Mouse (Mus musculus) heart, embryonic 16.5 days (tissue): ENCODE results near the gene Pfdn2. TPM values are rescaled to one million over a fixed set of nuclear protein-coding genes. Genes with fewer than 3 reads are reported as not detected.
A peak's percentile ranks its signal among the peaks of the same experiment; 100 is the strongest.

Source experiments
- ATAC-seq: fragments of 200-750 bp; cut with Nextera tagmentation; replicated peaks from 2 replicates; pipeline ENCODE4 v1.8.0; 2017; ENCODE audit warnings: moderate number of reproducible peaks; ENCODE audit not compliant: insufficient read depth, low FRiP score; ENCODE audit errors: extremely low read depth
- H3K27ac ChIP-seq: fragments of 300-500 bp; sonication (generic); 2 replicates; pipeline ENCODE4 v1.5.1; 2014; ENCODE audit warnings: mild to moderate bottlenecking, low read length, control low read depth, moderate library complexity
- H3K27me3 ChIP-seq: fragments of 300-500 bp; sonication (generic); 2 replicates; pipeline ENCODE4 v1.6.1; 2014; ENCODE audit warnings: low read length, mixed read lengths; ENCODE audit not compliant: control insufficient read depth, insufficient read depth
- H3K36me3 ChIP-seq: fragments of 300-500 bp; sonication (generic); 2 replicates; pipeline ENCODE4 v1.6.1; 2014; ENCODE audit not compliant: control insufficient read depth, insufficient read depth
- H3K4me1 ChIP-seq: fragments of 300-500 bp; sonication (generic); 2 replicates; pipeline ENCODE4 v1.6.1; 2014; ENCODE audit warnings: low read length, mixed read lengths; ENCODE audit not compliant: control insufficient read depth, insufficient read depth
- H3K4me2 ChIP-seq: fragments of 300-500 bp; sonication (generic); 2 replicates; pipeline ENCODE4 v1.6.1; 2014; ENCODE audit warnings: low read depth, mild to moderate bottlenecking, control low read depth, low read length
- H3K4me3 ChIP-seq: fragments of 300-500 bp; sonication (generic); 2 replicates; pipeline ENCODE4 v1.5.1; 2014; ENCODE audit warnings: mild to moderate bottlenecking, control low read depth, low read length
- H3K9ac ChIP-seq: fragments of 300-500 bp; sonication (generic); 2 replicates; pipeline ENCODE4 v1.6.1; 2014; ENCODE audit warnings: low read length, control low read depth
- H3K9me3 ChIP-seq: fragments of 300-500 bp; sonication (generic); replicated peaks from 2 replicates; pipeline ENCODE4 v1.6.1; 2016; ENCODE audit warnings: low read length; ENCODE audit not compliant: control insufficient read depth
- WGBS: fragments of 180-500 bp; shearing (Covaris S2); extraction: QIAGEN DNeasy Blood & Tissue Kit; methylation state at CpG from one replicate; pipeline ENCODE4 v1.1.7; 2014; 5-methylcytosine and 5-hydroxymethylcytosine counted together
- polyA plus RNA-seq: library from polyadenylated mRNA; unstranded; fragments of >200 nt; fragmentation: Nextera tagmentation; extraction: Ambion mirVana; gene quantifications from 2 replicates; pipeline ENCODE4 v1.2.1, GENCODE M21; 2015

Pfdn2 gene
- polyA plus RNA-seq, 1 experiment from 2014 or later = 84.5 TPM

GRCm38 (mm10) chr1:171346095-171346450 is 603 bp downstream of the Pfdn2 start:
- WGBS = under 1% methylated on average over 14 of the region's 14 CpGs
- Histone ChIP-seq H3K27ac (no peak overlapping the region; the same call in 1 of the 2 replicates), H3K36me3 (peaks cover 14% of the 10 kb centered on the region), H3K4me1 (peaks cover 12% of the 10 kb centered on the region), H3K27me3 (no peaks in the 10 kb centered on the region), H3K4me3 (peak overlapping the region; percentile 77), H3K4me2 (peak overlapping the region; percentile 65), H3K9ac (peak overlapping the region; percentile 80), H3K9me3 (0 out of 2 replicates have a peak, but pooled peaks cover 4% of the 10 kb centered on the region)
- 0 out of 2 replicates have a peak, but pooled peaks have one; percentile 9 for ATAC-seq

GRCm38 (mm10) chr1:171348665-171349064 is 3.2 kb downstream of the Pfdn2 start:
- Histone ChIP-seq H3K4me2 (no peak overlapping the region), H3K27me3 (no peaks in the 10 kb centered on the region), H3K4me3 (no peak overlapping the region), H3K36me3 (no peaks in the 10 kb centered on the region), H3K9ac (no peak overlapping the region), H3K4me1 (peaks cover 12% of the 10 kb centered on the region), H3K27ac (no peak overlapping the region), H3K9me3 (0 out of 2 replicates have a peak, but pooled peaks cover 4% of the 10 kb centered on the region)
- 89% methylated on average over 3 of the region's 3 CpGs for WGBS
- ATAC-seq = no peak

GRCm38 (mm10) chr1:171349210-171349609 is 3.7 kb downstream of the Pfdn2 start:
- H3K27ac ChIP-seq = no peak overlapping the region
- peaks cover 12% of the 10 kb centered on the region for H3K4me1 ChIP-seq
- WGBS = 90% methylated on average over 2 of the region's 2 CpGs
- H3K4me3 ChIP-seq = no peak overlapping the region
- 0 out of 2 replicates have a peak, but pooled peaks cover 4% of the 10 kb centered on the region for H3K9me3 ChIP-seq
- H3K4me2 ChIP-seq = no peak overlapping the region
- no peak for ATAC-seq
- no peaks in the 10 kb centered on the region for H3K36me3 ChIP-seq
- no peak overlapping the region for H3K9ac ChIP-seq
- no peaks in the 10 kb centered on the region for H3K27me3 ChIP-seq

- Histone ChIP-seq H3K4me2 (no peak overlapping the region), H3K9me3 (no peaks in the 10 kb centered on the region), H3K27ac (no peak overlapping the region), H3K36me3 (peaks cover 16% of the 10 kb centered on the region), H3K9ac (no peak overlapping the region), H3K4me1 (no peaks in the 10 kb centered on the region; the same call in 1 of the 2 replicates), H3K27me3 (no peaks in the 10 kb centered on the region), H3K4me3 (no peak overlapping the region)
- 79% methylated on average over 5 of the region's 5 CpGs for WGBS
- ATAC-seq = no peak
Observed at GRCm38 (mm10) chr1:171355812-171356340, 10.4 kb downstream of the Pfdn2 start.

- Histone ChIP-seq H3K27ac (no peak overlapping the region), H3K9ac (no peak overlapping the region), H3K4me2 (no peak overlapping the region), H3K36me3 (peaks cover 16% of the 10 kb centered on the region), H3K9me3 (no peaks in the 10 kb centered on the region), H3K4me1 (peaks cover 2% of the 10 kb centered on the region; the same call in 1 of the 2 replicates), H3K27me3 (no peaks in the 10 kb centered on the region), H3K4me3 (no peak overlapping the region)
- no peak for ATAC-seq
- WGBS = 94% methylated on average over 2 of the region's 2 CpGs
Observed at GRCm38 (mm10) chr1:171356814-171357213, 11.3 kb downstream of the Pfdn2 start.

GRCm38 (mm10) chr1:171358421-171358820 is 13.0 kb downstream of the Pfdn2 start:
- no peak for ATAC-seq
- Histone ChIP-seq H3K27ac (no peak overlapping the region), H3K4me2 (no peak overlapping the region), H3K27me3 (no peaks in the 10 kb centered on the region), H3K4me3 (no peak overlapping the region), H3K9ac (no peak overlapping the region), H3K4me1 (peaks cover 2% of the 10 kb centered on the region; the same call in 1 of the 2 replicates), H3K36me3 (peaks cover 16% of the 10 kb centered on the region), H3K9me3 (no peaks in the 10 kb centered on the region)
- 70% methylated on average over 4 of the region's 4 CpGs for WGBS

GRCm38 (mm10) chr1:171360253-171360652 is 14.8 kb downstream of the Pfdn2 start:
- Histone ChIP-seq H3K9me3 (no peaks in the 10 kb centered on the region), H3K4me1 (peaks cover 2% of the 10 kb centered on the region; the same call in 1 of the 2 replicates), H3K9ac (peak overlapping the region; percentile 61), H3K27ac (no peak overlapping the region), H3K27me3 (no peaks in the 10 kb centered on the region), H3K4me2 (peak overlapping the region; percentile 68), H3K4me3 (peak overlapping the region; percentile 58), H3K36me3 (peaks cover 16% of the 10 kb centered on the region)
- WGBS = 13% methylated on average over 26 of the region's 26 CpGs
- ATAC-seq = peak; percentile 35

GRCm38 (mm10) chr1:171360656-171361055 is 15.2 kb downstream of the Pfdn2 start, which contains the start of gene Klhdc9:
Gene Klhdc9, minus strand, starts transcription at chr1:171360798.
- H3K4me1 ChIP-seq = peaks cover 2% of the 10 kb centered on the region; the same call in 1 of the 2 replicates
- ATAC-seq = peak; percentile 86
- peak within 1 kb of the TSS; percentile 68 for H3K4me2 ChIP-seq
- peak within 1 kb of the TSS; percentile 61 for H3K9ac ChIP-seq
- H3K27ac ChIP-seq = no peak within 1 kb of the TSS
- H3K27me3 ChIP-seq = no peaks in the 10 kb centered on the region
- 2% methylated on average over 21 of the region's 21 CpGs for WGBS
- peaks cover 16% of the 10 kb centered on the region for H3K36me3 ChIP-seq
- peak within 1 kb of the TSS; percentile 58 for H3K4me3 ChIP-seq
- H3K9me3 ChIP-seq = no peaks in the 10 kb centered on the region
